Mouse (Mus musculus) R1 (cell line): ENCODE measurements around the gene Gpr155.
A peak's percentile ranks its signal among the peaks of the same experiment; 100 is the strongest.

ENCODE experiments used
- DNase-seq: peaks from one replicate; pipeline ENCODE4 v3.0.0-alpha.2; 2018; ENCODE audit warnings: low read depth, low spot score

The Gpr155 gene

DNA sequence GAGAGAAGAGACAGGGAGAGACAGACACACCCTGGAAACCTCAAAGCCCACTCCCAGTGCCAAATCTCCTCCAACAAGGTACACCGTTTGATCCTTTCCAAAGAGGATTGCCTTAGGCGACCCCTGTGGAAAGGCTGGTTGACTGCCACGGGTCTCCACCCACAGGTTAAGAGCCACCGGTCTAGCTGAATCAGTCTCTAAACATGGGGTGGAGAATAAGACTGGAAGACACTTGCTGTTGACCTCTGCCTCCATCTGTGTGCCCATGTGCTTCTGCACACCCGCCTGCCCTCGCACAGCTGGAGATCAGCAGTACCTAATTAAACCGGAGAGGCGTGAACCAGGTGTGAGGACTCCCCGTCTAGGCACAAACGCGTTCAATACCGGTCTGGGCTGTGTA, 63.4 kb downstream of the Gpr155 start:
- DNase-seq, result peak; percentile 31

DNA sequence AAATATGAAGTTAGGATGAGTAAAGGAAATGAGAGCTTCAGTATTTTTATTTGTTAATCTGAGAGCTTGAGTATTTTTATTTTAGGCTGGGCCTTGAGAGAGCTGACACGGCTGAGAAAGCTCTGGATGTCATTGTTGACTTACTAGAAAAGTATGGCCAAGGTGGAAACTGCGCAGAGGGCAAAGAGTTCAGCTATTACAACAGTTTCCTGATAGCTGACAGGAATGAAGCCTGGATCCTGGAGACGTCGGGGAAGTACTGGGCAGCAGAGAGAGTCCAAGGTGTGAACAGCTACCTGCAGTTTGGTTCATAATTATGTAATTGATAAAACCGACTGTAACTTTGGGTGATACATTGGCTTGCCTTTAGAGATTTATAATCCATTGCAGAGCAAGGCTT, 67.2 kb downstream of the Gpr155 start:
- DNase-seq, result no peak

DNA sequence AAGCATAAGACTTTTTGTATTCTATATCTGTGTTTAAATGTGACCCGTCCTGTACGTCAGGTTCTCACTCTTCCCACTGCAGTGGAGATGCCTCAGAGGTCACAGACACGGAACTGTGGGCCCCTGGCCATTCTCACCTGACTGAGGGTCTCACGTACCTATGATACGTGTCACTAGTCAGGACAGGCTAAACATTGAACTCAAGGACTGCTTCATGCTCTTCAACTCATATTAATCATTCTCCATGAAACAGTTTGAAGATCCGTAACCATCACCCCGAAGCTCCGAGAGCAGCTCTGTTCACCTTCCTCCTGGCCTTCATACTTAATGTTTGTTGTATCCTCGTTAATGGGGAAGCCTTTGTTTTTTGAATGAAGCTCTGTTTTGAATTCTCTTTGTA, 68.9 kb downstream of the Gpr155 start:
- DNase-seq, result no peak

DNA sequence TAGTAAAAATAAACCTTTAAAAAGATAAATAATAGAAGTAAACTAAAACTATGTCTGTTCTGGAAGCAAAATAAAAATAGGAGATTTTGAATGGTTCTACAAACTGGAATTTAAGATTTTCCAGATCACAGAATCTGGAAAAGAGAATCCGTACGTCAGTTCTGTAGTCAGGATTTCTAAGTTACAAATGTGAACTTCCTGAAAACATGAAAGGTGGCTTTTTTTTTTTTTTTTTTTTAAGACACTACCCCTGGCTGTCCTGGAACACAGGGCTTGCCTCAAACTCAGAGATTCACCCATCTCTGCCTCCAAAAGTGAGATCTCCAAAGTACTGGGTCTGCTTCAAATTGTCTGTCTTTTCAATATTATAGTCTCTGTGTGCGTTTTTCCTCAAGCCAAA, 72.1 kb downstream of the Gpr155 start:
- no peak for DNase-seq

DNA sequence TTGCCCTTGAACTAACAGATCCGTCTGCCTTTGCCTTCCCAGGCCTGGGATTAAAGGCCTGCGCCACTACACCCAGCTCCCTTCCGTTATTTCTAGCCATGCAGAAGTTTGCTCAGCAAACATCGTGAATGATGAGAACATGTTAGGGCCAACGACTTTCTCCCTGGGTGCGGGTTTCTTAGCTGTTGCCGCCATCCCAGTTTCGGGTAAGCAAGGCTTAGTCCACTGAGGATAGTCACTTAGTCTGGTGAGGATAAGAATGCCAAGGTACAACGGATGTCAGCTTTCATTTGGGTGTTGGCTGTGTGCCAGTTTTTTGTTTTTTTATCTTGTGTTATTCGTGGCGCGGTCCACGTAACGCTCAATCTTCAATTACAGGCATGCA, 73.3 kb downstream of the Gpr155 start:
- peak; percentile 56 for DNase-seq

DNA sequence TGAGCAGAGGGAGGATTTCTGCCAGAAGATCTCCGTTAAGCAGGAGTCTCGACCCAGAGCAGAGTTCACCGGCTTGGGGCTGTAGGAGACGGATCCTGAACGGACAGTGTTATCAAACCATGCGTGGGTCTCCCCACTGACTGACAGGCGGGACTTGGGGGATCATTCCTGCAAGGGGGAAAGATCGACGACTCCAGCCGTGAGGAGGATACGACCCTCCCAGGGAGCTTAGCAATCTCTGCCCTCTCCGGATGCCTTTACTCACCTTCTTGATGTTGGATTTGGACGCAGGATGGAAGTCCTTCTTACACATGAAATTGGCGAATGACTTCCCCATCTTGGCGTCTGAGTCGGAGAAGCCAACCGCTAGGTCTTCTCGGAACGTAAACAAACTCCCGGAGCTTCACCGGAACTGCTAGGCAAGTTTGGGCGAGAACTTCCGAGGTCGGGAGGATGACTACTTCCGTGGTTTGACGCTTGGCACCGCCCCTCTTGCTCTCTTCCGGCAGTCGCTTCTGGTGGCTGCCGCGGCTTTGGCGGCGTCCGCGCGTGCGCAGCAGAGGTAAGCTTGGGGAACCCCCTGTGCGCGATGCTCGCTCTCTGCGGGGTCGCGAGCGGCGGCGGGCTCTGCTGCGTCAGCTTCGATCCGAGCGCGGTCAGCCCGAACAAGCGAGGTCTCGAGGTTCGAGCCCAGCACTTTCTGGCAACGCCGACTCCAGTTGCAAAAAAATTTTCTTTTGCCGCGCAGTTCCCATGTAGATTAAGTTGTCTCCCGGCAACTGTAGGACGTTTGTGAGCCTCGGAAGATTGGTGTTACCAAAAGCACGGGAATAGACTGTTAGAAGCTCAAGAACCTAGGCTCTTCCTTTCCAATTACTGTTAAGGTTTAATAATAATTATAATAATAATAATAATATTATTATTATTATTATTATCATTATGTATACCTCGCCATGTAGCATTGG, 73.9 kb downstream of the Gpr155 start, which contains the start of the genes Scrn3 and Cir1:
TSS of gene Scrn3 (plus strand) at position 450 of the 965 bp plus-strand sequence.
TSS of gene Cir1 (minus strand) at position 550 of the 965 bp plus-strand sequence.
- peak; percentile 99 for DNase-seq

DNA sequence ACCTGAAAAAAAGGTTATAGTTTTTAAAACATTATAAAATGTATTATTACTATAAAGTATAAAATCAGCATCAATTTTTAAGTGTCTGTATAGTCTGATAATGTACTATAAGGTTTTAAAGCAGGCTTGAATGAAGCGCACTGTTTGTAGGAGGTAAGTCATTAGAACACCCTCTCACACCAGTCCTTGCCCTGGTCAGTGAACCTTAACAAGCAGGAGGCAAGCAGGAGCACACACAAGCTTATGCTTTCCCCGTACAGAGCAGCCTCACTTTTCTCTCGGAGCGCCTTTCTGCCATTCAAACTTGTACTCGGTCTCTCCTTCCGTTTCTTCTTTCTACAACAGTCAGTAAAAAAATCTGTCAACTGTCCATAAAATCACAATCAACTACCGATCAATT, 80.4 kb downstream of the Gpr155 start:
- DNase-seq, result no peak

DNA sequence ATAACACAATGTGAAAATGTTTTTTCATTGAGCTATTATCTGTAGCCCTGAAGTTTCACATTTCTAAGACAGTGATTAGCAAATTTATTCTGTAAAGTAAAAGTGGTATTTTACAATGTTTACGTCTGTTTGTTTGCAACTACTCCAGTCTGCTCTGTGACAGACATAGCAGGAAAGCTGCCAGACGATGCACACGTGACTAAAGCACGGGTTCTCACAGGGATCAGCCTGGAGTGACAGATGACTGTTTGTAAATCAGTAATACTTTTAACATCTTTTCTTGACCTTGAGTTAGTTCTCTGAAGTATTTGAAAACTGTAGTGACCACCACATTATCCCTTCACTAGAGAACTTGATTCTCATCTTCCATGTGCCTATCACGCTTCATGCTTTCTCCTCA, 81.9 kb downstream of the Gpr155 start:
- DNase-seq, result no peak

DNA sequence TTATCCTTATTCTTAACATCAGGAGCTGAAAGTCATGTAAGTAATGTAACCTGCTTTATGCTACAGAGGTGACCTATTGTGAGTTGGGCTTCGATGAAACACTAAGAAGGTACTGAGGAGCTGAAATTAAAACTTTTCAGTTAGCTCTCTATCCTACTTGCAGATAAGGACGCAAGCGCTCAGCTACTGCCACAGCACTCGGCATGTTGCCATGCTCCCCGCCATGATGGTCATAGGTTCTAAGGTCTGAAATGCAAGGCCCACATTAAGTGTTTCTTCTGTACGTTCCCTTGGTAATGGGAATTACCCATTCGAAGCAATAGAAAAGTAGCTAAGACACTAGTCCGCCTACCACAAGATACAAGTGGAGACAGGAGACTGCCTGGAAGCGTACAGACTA, 83.7 kb downstream of the Gpr155 start:
- no peak for DNase-seq

DNA sequence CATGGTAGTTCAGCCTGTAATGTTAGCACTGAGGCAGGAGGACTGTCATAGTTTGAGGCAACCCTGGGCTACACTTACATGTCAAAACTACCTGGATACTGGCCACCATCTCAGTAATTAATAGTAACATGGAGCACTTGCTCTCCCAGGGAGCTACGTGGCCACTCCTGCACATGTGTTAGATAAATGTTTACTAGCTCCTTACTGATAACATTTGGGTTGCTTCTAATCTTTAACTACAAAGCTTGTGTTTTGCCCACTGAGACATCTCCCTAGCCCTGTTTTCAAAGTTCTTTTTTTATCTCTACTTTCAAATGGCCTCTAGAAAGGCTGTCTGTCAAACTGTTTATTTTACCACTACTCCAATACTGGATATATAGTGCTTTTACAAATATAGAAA, 84.4 kb downstream of the Gpr155 start:
- no peak for DNase-seq

DNA sequence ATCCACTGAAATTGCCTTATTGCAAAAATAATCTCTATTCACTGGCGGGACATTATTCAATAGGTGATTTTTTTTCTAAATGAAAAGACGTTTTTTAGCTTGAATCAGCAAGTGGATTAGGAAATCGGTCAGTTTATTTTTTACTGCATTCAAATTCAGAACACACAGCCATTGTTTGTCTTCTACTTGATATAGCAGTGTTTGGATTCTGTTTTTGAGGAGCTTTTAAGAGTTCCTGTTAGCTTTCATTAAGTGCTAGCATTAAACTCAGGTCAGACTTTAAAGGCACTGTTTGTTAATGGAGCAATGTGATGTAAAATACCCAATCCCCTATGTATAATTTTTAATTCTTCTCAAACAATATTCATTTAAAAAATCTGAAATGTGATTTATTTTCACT, 87.5 kb downstream of the Gpr155 start:
- DNase-seq, result no peak

DNA sequence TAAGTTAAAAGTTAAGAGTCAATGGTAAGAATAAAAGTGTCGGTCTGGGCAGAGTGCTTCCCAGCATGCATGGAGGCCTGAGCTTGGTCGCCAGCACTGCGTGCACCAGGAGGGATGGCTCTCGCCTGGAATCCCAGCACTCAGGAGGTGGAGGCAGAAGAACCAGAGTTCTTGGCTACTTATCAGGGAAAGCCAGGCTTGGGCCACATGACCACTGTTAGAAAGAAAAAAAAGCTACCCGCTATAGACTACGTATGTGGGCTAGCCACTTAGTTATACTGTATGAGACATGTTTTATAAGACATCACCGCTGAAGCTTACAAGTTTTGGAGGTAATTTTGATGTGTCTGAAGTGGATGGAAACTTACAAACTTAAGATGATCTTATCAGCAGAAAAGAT, 88.2 kb downstream of the Gpr155 start:
- no peak for DNase-seq

DNA sequence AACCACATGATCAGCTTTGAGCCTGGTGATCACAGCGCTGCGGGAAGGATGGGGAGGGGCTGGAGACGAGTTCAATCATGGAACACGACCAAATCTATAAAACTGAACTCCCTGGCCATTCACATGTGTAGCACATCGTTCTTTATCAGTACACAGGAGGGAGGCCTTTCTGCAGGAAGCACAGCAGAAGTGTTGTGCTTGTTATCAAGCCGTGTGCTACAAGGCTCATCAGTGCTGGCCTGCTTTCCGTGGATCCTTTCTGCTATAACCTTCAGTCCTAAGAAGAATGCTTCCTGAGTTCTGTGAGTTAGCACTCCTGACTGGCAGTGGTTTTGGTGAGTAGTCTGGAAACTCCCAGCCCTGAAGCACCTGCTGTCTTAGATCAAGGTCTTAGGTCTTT, 91.3 kb downstream of the Gpr155 start:
- no peak for DNase-seq
